Mouse (Mus musculus): ENCODE measurements around the gene Mtif3.

- TF ChIP-seq POLR2A (IDR thresholded peaks at IDR 0.05; ENCODE audit: borderline replicate concordance, control insufficient read depth, low read depth, low read length) = no peak
- TF ChIP-seq CTCF (IDR thresholded peaks at IDR 0.05; ENCODE audit: control insufficient read depth, insufficient read depth, low read length) = no peak
Observed at GRCm38 (mm10) chr5:146973858-146974780, 10.5 kb upstream of the Mtif3 start.
